Mouse (Mus musculus): ENCODE results near the gene Fam171a2. TPM values are rescaled to one million over a fixed set of nuclear protein-coding genes. Genes with fewer than 3 reads are reported as not detected.

The Fam171a2 gene
- polyA plus RNA-seq, 1 experiment from 2014 or later, result 11.6 TPM

DNA sequence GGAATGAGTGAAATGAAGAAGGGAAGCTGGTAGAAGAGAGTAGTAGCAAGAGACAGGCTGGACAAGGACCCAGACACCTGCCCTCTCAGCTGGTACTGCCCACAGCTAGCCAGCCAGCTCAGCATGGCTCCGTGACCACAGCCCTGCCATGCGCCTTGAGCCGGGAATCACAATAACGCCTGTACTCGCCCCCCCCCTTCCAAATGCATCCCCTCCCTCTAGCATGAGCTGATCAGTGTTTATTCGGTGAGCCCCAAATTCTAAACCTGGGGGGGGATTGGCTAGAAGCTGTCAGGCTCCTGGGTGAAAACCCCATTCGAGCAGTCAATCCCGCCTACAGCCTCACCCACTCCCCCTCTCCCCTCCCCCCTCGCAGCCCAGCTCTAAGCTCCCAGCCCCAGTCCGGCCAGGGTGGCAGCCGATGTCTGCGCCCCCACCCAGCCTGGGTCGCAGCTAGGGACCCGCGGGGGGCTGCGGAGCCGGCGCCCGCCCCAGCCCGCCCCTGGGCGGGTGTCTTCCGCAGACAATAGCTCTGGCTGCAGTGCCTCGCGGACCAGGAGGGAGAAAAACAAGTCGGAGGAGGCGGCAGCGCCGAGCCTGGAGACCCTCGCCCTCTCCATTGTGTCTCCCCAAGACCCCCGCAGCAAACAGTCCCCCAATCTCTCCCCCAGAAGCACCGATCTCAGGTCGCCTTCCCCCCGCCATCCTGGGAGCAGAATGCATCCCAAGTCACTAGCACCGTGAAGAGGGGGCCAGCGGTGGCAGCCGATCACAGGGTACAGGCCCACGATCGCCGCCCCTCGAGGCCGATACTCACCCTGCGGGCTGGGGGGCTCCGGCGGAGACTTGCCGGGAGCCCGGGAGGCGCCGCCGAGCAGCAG lies 661 bp downstream of the Fam171a2 start:
- no peaks in the 10 kb centered on the region for H3K9me3 ChIP-seq (ENCODE audit: control insufficient read depth, low read length)
- ATAC-seq (ENCODE audit: insufficient read depth, low FRiP score, low TSS enrichment) (peak; percentile 68), DNase-seq (ENCODE audit: low spot score) (peak; percentile 73)
- WGBS, result under 1% methylated on average over 41 of the region's 49 CpGs
- H3K9ac ChIP-seq (ENCODE audit: low read length), result peak overlapping the region; percentile 98
- peak overlapping the region; percentile 97 for H3K4me3 ChIP-seq (ENCODE audit: low read depth, low read length)
- H3K4me1 ChIP-seq (ENCODE audit: control insufficient read depth, insufficient read depth, low read length), result peaks cover 20% of the 10 kb centered on the region
- H3K27me3 ChIP-seq (ENCODE audit: control insufficient read depth, insufficient read depth, low read length), result peaks cover 9% of the 10 kb centered on the region; the same call in 1 of the 2 replicates
- peaks cover 4% of the 10 kb centered on the region for H3K36me3 ChIP-seq (ENCODE audit: control insufficient read depth, insufficient read depth, low read length)
- H3K27ac ChIP-seq (ENCODE audit: low read depth, low read length), result peak overlapping the region; percentile 88
- H3K4me2 ChIP-seq (ENCODE audit: low read depth), result peak overlapping the region; percentile 90

DNA sequence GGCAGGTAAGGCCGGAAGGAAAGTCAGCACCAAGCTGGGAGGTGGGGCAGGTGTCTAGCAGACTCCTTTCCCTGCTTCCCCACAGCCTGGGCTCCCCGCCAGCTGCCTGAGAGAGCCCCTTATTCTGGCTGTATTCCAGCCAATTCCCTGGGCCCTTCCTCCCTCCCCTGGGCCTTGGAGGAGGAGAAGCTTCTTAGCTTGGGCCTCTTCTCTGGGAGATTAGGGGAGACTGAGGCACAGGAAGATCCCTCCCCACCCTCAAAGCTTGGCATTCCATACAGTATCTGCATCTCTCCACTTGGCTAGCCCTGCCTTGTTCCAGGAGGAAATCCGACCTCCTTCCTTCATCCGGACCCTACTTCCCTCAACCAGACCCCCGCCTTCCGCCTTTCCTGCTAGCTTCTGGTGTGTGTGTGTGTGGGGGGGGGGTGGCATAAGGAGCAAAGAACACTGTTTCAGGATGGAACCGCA lies 1.6 kb downstream of the Fam171a2 start:
- no peak for ATAC-seq (ENCODE audit: insufficient read depth, low FRiP score, low TSS enrichment)
- H3K27ac ChIP-seq (ENCODE audit: low read depth, low read length), result no peak overlapping the region
- H3K27me3 ChIP-seq (ENCODE audit: control insufficient read depth, insufficient read depth, low read length), result peaks cover 9% of the 10 kb centered on the region; the same call in 1 of the 2 replicates
- H3K4me1 ChIP-seq (ENCODE audit: control insufficient read depth, insufficient read depth, low read length), result peaks cover 20% of the 10 kb centered on the region
- DNase-seq (ENCODE audit: low spot score), result no peak
- peaks cover 4% of the 10 kb centered on the region for H3K36me3 ChIP-seq (ENCODE audit: control insufficient read depth, insufficient read depth, low read length)
- 19% methylated on average over 7 of the region's 7 CpGs for WGBS
- H3K4me3 ChIP-seq (ENCODE audit: low read depth, low read length), result peak overlapping the region; percentile 97
- H3K9me3 ChIP-seq (ENCODE audit: control insufficient read depth, low read length), result no peaks in the 10 kb centered on the region
- H3K9ac ChIP-seq (ENCODE audit: low read length), result peak overlapping the region; percentile 98
- peak overlapping the region; percentile 90 for H3K4me2 ChIP-seq (ENCODE audit: low read depth)

DNA sequence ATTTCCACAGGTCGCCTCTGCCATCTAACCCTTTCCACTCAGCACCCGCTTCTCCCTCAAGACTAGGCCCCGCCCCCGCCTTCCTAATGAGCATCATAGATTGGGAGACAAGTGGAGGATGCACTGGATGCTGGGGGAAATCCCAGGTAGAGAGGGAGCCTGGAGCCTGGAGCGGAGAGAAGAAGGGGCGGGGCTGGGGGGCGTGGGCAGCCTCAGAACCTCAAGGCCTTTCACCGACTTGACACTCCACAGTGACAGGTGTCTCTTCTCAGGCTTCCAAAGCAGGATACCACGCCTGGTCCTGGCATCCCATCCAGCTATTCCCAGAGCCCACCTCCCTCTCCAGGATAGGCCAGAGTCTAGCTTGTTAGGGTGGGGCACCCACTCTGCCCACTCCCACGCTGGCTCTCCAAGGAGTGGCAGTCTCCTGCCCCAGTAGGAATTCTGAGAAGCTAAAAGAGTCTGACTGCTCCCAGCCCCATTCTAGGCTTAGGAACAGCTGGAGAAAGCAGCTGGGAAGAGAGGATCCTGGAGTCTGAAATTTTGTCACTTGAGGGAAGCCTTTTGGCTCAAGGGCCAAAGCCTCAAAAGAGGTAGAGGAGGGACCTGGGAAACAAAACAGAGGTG lies 2.1 kb downstream of the Fam171a2 start:
- Histone ChIP-seq H3K27ac (ENCODE audit: low read depth, low read length) (no peak overlapping the region), H3K4me3 (ENCODE audit: low read depth, low read length) (peak overlapping the region; percentile 97), H3K4me1 (ENCODE audit: control insufficient read depth, insufficient read depth, low read length) (peaks cover 20% of the 10 kb centered on the region), H3K4me2 (ENCODE audit: low read depth) (peak overlapping the region; percentile 90), H3K27me3 (ENCODE audit: control insufficient read depth, insufficient read depth, low read length) (peaks cover 9% of the 10 kb centered on the region; the same call in 1 of the 2 replicates), H3K9me3 (ENCODE audit: control insufficient read depth, low read length) (no peaks in the 10 kb centered on the region), H3K36me3 (ENCODE audit: control insufficient read depth, insufficient read depth, low read length) (peaks cover 4% of the 10 kb centered on the region), H3K9ac (ENCODE audit: low read length) (peak overlapping the region; percentile 98; the same call in 1 of the 2 replicates)
- 12% methylated on average over 10 of the region's 10 CpGs for WGBS
- ATAC-seq (ENCODE audit: insufficient read depth, low FRiP score, low TSS enrichment) (no peak), DNase-seq (ENCODE audit: low spot score) (no peak)

DNA sequence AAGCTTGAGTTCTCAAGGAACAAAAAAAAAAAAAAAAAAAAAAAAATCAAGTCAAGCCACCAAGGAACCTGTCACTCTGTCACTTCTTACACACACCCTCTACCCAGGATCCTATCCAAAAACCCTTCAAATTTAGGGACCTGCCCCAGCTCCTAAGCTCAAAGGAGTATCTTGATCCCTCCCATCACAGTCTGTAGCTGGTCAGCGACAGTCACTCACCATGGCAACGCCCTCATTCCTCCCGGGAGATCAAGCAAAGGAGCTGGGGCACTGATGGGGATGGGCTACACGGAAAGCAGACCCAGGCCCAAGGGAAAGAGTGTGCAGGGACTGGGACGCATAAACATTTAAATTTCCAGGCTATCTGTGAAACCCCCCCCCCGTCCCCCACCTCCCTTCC lies 2.7 kb downstream of the Fam171a2 start:
- H3K27me3 ChIP-seq (ENCODE audit: control insufficient read depth, insufficient read depth, low read length), result peaks cover 6% of the 10 kb centered on the region; the same call in 1 of the 2 replicates
- H3K4me2 ChIP-seq (ENCODE audit: low read depth), result peak overlapping the region; percentile 90
- ATAC-seq (ENCODE audit: insufficient read depth, low FRiP score, low TSS enrichment) (no peak), DNase-seq (ENCODE audit: low spot score) (no peak)
- H3K27ac ChIP-seq (ENCODE audit: low read depth, low read length), result no peak overlapping the region
- H3K4me3 ChIP-seq (ENCODE audit: low read depth, low read length), result peak overlapping the region; percentile 15; the same call in 1 of the 2 replicates
- H3K36me3 ChIP-seq (ENCODE audit: control insufficient read depth, insufficient read depth, low read length), result peaks cover 8% of the 10 kb centered on the region
- no peak overlapping the region for H3K9ac ChIP-seq (ENCODE audit: low read length)
- WGBS, result 4% methylated on average over 6 of the region's 6 CpGs
- no peaks in the 10 kb centered on the region for H3K9me3 ChIP-seq (ENCODE audit: control insufficient read depth, low read length)
- peaks cover 20% of the 10 kb centered on the region for H3K4me1 ChIP-seq (ENCODE audit: control insufficient read depth, insufficient read depth, low read length)

DNA sequence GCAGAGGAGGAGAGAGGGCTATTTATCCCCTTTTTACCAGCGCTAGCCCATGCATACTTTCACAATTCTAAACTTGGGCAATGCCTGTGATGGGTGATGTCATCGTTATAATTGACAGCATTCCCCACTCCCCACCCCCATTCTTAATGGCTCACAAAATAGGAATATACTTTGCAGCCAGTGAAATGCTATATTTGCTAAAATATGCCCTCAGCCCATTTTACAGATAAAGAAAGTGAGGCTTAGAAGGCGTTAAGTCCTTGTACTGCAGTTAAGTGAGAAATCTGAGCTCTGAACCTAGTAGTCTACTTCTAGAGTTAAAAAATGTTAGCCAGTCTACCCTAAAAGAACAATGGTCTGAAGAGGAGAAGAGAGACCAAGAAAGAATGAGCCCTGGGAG lies 3.2 kb downstream of the Fam171a2 start:
- H3K27ac ChIP-seq (ENCODE audit: low read depth, low read length), result no peak overlapping the region
- WGBS, result 81% methylated on average over 3 of the region's 3 CpGs
- H3K9ac ChIP-seq (ENCODE audit: low read length), result no peak overlapping the region
- ATAC-seq (ENCODE audit: insufficient read depth, low FRiP score, low TSS enrichment), result no peak
- peaks cover 20% of the 10 kb centered on the region for H3K4me1 ChIP-seq (ENCODE audit: control insufficient read depth, insufficient read depth, low read length)
- DNase-seq (ENCODE audit: low spot score), result no peak
- H3K36me3 ChIP-seq (ENCODE audit: control insufficient read depth, insufficient read depth, low read length), result peaks cover 12% of the 10 kb centered on the region
- peaks cover 5% of the 10 kb centered on the region; the same call in 1 of the 2 replicates for H3K27me3 ChIP-seq (ENCODE audit: control insufficient read depth, insufficient read depth, low read length)
- H3K4me3 ChIP-seq (ENCODE audit: low read depth, low read length), result no peak overlapping the region
- H3K4me2 ChIP-seq (ENCODE audit: low read depth), result no peak overlapping the region
- H3K9me3 ChIP-seq (ENCODE audit: control insufficient read depth, low read length), result no peaks in the 10 kb centered on the region

DNA sequence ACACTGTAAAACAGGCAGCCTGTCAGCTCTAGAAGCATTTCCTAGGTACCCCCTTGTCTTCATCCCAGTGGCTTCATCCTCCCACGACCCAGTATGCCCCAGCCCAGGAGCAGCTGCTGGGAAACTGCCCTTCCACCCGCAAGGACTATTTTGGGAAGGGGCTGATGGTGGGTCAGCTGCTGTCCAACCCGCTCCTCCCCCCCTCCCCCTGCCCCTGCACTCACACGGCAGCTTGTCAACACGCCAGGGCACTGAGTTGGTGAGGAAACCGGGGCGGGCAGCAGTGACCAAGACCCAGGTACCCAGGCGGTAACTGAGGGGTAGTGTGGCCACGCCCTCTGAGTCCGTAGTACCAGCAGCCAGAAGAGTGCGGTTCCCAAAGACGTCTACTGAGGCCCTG lies 3.7 kb downstream of the Fam171a2 start:
- Histone ChIP-seq H3K27me3 (ENCODE audit: control insufficient read depth, insufficient read depth, low read length) (0 out of 2 replicates have a peak, but pooled peaks cover 4% of the 10 kb centered on the region), H3K36me3 (ENCODE audit: control insufficient read depth, insufficient read depth, low read length) (peaks cover 14% of the 10 kb centered on the region), H3K4me1 (ENCODE audit: control insufficient read depth, insufficient read depth, low read length) (peaks cover 20% of the 10 kb centered on the region), H3K27ac (ENCODE audit: low read depth, low read length) (no peak overlapping the region), H3K9me3 (ENCODE audit: control insufficient read depth, low read length) (no peaks in the 10 kb centered on the region), H3K9ac (ENCODE audit: low read length) (no peak overlapping the region), H3K4me2 (ENCODE audit: low read depth) (no peak overlapping the region), H3K4me3 (ENCODE audit: low read depth, low read length) (no peak overlapping the region)
- DNase-seq (ENCODE audit: low spot score) (no peak), ATAC-seq (ENCODE audit: insufficient read depth, low FRiP score, low TSS enrichment) (no peak)
- WGBS, result 62% methylated on average over 12 of the region's 12 CpGs

DNA sequence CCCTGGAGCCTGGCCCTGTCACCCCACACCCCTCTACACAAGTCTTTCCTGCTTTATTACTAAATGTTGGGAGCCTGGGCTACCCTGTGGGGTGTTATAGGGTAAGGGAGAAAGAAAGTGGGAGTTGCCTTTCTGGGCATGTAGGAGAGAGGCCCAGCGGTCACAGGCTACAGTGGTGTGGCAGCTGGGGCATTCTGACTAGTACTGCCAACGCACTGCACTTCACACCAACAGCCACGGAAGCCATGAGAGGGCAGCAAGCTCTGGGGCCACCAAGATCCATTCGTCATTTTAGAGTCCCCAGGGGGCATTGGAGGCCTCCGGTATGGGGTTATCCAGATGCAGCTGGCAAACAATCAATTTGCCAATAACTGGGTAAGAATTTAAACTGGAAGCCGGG lies 5.4 kb downstream of the Fam171a2 start:
- DNase-seq (ENCODE audit: low spot score), result no peak
- WGBS, result 81% methylated on average over 6 of the region's 6 CpGs
- no peak overlapping the region for H3K4me3 ChIP-seq (ENCODE audit: low read depth, low read length)
- H3K4me2 ChIP-seq (ENCODE audit: low read depth), result no peak overlapping the region
- no peak for ATAC-seq (ENCODE audit: insufficient read depth, low FRiP score, low TSS enrichment)
- H3K4me1 ChIP-seq (ENCODE audit: control insufficient read depth, insufficient read depth, low read length), result peaks cover 34% of the 10 kb centered on the region
- H3K9me3 ChIP-seq (ENCODE audit: control insufficient read depth, low read length), result no peaks in the 10 kb centered on the region
- H3K27ac ChIP-seq (ENCODE audit: low read depth, low read length), result no peak overlapping the region
- H3K9ac ChIP-seq (ENCODE audit: low read length), result no peak overlapping the region
- 0 out of 2 replicates have a peak, but pooled peaks cover 4% of the 10 kb centered on the region for H3K27me3 ChIP-seq (ENCODE audit: control insufficient read depth, insufficient read depth, low read length)
- peaks cover 14% of the 10 kb centered on the region for H3K36me3 ChIP-seq (ENCODE audit: control insufficient read depth, insufficient read depth, low read length)

DNA sequence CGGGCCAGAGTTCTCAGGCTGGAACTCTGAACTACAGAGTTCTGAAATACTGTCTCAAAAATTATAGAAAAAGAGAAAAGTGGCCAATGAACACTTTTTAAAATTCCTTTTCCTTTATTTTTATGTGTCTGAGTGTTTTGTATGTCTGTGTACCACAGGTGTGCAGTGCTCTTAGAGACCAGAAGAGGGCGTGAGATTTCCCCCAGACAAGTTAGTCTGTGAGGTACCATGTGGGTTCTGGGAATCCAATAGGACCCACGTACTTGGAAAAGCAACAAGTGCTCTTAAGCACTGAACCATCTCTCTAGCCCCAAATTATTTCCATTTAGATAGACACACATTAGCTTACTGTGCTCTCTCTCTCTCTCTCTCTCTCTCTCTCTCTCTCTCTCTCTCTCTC lies 6.0 kb downstream of the Fam171a2 start:
- Histone ChIP-seq H3K9ac (ENCODE audit: low read length) (no peak overlapping the region), H3K36me3 (ENCODE audit: control insufficient read depth, insufficient read depth, low read length) (peaks cover 14% of the 10 kb centered on the region), H3K9me3 (ENCODE audit: control insufficient read depth, low read length) (no peaks in the 10 kb centered on the region), H3K27ac (ENCODE audit: low read depth, low read length) (no peak overlapping the region), H3K27me3 (ENCODE audit: control insufficient read depth, insufficient read depth, low read length) (0 out of 2 replicates have a peak, but pooled peaks cover 4% of the 10 kb centered on the region), H3K4me2 (ENCODE audit: low read depth) (no peak overlapping the region), H3K4me3 (ENCODE audit: low read depth, low read length) (no peak overlapping the region), H3K4me1 (ENCODE audit: control insufficient read depth, insufficient read depth, low read length) (peaks cover 36% of the 10 kb centered on the region)
- no peak for ATAC-seq (ENCODE audit: insufficient read depth, low FRiP score, low TSS enrichment)
- no peak for DNase-seq (ENCODE audit: low spot score)
- 79% methylated on average over 3 of the region's 3 CpGs for whole genome bisulfite sequencing
